Mouse (Mus musculus) adipocyte (in vitro differentiated cells): ENCODE results near the gene Pde2a.
"Not testable (repeated sequence)": the region's sequence is repeated elsewhere in the genome, so short reads cannot be mapped to it uniquely, and the experiment has no call there.

Experiments used
- DNase-seq: peaks from one replicate; pipeline ENCODE4 v3.0.0-alpha.2; 2016; ENCODE audit warnings: low spot score

Gene Pde2a

DNA sequence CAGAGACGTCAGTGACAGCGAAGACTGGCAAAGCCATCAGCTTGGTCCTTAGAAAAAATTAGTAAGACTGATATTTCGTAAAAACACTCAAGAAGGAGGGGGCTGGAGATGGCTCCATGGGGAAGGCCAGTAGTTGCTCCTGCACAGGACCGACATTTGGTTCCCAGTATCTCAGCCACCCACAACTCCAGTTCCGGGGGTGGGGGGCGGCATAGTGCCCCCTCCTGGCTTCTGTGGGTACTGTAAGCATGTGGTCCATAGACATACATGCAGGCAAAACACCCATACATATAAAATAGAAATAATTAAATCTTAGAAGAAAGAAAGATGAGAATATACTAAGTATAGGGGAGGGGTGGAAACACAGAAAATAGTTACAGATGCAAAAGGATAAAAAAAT, 95.0 kb downstream of the Pde2a start:
- no peak for DNase-seq

DNA sequence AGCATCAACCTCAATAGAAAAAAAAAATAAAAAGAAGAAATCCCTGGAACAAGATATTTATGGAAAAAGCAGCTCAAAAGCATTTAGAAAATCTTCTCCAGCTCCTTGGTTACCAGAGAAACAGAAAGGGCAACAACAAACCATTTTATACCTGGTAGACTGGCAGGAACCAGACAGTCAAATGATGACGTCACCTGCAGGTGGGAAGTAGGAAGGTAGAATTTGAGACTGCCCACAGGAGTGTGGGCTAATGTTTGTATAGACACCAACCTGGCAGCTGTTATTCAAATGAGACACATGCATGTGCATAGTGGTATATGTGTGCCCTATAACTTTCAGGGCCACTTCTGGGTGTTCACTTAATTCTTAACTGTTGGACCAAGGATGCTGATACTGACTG, 100.2 kb downstream of the Pde2a start:
- DNase-seq: no peak

DNA sequence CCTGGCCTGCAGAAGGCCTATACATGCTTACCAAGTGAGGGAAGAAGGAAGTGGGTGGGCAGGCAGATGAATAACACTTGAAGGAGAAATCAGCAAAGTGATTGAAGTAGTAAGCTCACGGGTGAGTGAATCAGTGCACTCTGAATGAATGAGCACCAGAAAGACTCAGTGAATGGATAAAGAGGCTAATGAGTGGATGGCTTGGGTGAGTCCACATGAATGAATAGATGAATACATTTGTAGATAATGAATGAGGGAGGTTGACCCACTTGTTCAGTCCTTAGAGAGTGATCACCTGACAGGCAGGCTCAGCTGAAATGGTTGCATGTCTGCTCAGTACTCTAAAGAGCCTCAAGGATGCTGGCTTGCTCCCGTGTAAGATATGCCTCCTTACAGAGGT, 101.7 kb downstream of the Pde2a start:
- no peak for DNase-seq

DNA sequence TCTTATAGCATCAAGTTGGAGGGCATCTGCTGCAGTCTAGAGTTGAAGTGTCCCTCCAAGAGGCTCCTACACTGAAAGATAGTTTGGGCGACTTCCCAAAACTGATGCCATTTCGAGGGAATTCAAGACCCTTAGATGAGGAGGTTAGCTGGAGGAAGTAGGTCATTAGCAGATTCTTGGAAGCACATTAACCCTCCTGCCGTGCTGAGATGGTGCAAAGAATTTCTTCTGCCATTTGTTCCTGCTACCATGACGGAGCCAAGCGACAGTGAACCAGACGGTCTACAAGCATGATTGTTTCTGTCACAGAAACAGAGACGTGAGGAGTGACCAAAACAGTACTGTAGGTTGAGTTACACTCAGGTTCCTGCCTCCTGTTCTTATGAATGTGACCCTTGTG, 105.0 kb downstream of the Pde2a start:
- no peak for DNase-seq

DNA sequence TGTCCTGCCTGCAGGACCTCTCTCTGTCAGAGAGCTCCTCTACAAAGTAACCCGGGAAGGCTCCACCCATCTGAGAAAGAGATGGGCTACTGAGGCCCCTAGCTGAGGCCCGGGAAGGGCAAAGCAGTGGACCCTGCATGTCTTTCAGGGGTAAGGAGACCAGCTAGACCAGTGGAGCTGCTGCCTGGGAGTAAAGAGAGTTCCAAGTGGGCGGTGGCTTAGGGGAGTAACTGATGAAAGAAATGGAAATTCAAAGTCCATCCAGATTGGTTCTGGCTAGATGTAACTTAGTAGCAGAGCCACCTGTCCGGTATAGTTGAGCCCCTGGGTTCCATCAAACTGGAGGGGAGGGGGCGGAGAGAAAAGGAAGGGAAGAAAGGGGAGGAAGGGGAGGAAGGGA, 112.9 kb downstream of the Pde2a start:
- DNase-seq: no peak

DNA sequence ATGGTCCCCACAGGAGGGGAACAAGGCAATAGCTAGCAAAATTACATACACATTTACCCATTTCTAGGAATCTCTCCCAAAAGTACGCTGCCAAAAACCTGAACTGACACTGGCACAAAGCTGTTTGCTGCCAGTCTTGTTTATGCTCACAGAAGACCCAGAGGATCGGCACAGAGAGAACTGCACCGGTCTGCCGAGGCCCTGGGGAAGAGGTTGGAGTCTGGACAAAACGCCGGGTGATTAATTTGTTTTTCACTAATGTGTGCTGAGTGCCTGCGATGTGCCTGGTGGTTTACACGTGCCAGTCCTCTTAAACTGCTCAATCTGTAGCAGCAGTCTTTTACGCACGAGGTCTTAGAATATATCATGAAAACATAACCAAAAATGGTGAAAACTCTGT, 113.6 kb downstream of the Pde2a start:
- DNase-seq: no peak

DNA sequence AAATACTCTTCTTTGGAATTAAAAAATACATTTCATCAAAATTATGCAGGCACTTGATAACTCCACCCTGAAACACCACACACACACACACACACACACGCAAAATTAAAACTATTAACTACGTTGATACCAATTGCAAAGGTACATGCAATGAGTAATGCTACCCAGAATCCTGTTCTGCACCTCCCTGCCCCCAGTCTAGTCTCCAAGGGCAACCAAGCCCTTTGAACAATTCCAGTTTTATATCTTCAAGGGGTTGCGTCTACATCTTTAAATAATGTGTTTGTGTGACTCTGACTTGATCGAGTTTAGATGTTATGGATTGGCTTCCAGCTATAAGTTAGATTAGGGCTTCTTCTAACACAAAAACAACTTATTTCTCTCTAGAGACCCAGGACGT, 114.0 kb downstream of the Pde2a start:
- DNase-seq: no peak

DNA sequence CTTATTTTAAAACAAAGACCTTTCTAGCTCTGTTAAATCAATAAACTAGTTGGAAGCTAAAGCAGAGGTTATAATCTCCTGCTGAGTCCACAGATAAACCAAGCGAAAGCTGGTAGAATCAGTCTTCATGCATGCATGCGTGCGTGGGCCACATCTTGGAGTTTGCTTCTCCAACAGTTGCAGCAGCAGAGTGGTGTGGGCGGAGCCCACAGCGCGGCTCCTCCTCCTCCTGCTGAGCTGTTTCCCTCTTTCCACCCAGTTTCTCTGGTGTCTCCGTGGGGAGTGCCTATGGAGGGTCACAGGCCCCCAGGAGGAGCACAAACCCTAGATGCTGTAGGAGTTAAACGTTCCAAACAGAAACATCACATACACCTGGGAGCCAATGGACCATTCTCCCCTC, 116.0 kb downstream of the Pde2a start:
- no peak for DNase-seq

DNA sequence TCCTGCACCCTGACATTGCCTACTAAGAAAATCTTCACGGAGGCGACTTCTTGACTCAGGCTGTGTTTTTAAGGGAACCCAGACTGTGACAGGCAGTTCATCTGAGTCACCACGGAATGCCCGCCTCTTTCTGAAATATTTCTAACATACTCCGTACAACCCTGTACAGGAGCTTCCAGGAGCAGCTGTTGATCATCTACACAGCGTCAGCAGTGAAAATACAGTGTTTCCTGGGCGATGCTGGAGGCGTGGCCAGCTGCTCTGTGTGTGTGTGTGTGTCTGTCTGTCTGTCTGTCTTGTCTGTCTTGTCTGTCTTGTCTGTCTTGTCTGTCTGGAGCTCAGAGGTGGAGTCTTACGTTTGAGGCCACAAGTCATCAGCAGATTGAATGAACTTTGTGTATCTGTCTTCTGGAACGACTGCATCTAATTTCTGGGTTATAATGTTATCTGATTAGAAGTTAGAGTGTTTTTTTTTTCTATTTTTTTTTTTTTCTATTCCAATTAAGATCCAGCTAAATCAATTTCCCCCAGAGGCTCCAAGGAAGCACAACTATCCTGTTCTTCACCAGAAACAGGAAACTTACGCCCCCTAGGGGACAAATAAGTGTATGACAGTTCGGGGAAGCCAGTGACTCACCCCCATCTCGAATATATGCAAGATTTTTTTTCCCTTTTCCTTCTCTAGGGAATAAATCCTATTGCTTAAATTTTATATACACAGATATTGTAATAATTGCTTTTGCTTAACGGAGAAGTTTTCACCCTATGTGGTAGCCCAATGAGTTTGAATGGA, 116.8 kb downstream of the Pde2a start:
- DNase-seq: peak; percentile 16

DNA sequence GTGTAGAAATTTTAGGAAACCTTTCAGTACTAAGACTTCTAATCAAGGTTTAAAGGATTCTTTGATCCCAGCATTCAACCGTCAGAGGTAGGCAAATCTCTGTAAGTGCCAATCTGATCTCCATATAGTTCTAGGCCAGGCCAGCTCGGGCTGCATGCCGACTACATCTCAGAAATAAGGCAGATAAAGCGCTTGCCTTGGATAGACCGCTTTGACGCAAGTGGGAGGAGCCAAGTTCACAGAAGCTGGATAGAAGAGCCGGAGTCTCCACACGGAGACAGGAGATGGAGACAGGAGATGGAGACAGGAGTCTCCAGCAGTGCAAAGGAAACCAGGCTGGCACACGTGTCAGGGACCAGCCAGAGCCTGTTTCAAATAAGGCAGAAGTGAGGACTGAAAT, 118.3 kb downstream of the Pde2a start:
- DNase-seq: no peak

DNA sequence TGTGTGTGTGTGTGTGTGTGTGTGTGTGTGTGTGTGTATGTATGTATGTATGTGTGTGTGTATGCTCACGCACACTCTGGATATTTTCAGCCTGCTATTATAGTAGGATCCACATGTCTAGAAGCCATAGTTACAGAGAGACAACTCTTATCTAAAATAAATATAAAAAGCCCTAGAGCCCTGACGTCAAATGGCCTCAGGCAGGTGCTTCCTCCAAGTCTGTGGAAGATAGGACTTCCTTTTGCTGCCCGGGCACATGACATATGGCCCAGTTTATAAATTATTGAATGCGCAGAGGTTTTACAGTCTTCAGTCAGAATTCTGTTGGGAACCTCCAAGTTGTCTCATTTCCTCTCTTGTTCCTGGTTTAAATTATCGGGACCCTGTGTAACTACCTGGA, 119.2 kb downstream of the Pde2a start:
- DNase-seq: no peak

DNA sequence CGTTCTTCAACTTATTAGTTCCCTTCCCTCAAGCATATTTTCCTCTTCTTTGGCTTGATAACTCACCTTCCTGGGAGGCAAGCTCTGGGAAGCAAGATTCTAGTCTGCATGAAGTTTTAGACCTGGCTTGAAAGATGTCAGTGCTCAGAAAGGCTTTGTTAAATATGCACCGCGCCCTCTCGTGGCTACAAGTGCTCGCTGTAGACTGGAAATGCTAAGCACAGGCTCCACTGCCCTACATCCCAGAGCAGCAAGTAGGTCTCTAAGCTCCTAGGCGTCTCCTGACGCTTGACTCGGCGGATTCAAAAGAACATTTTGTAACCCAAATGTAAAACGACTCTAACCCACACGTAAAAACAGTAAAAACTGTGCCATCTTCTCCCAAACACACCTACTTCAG, 119.6 kb downstream of the Pde2a start:
- DNase-seq: peak; percentile 54

DNA sequence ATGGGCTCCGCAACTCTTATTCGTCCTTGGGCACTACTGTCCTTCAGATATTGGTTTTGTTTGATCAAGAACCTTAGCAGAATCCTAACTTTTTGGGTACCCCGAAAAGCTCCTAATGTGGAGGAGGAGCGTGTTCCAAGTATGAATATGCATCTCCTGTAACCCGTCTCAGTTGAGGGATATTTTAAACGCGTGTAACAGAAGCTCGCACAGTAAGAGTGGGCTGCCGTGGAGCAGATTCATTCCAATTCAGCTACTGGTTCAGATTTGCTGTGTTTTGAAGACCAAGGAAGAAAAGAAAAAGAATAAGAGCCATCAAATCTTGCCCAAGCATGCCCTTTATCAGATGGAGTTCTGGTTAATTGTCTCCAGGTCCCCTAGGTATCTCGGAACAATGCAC, 120.2 kb downstream of the Pde2a start:
- DNase-seq: no peak

DNA sequence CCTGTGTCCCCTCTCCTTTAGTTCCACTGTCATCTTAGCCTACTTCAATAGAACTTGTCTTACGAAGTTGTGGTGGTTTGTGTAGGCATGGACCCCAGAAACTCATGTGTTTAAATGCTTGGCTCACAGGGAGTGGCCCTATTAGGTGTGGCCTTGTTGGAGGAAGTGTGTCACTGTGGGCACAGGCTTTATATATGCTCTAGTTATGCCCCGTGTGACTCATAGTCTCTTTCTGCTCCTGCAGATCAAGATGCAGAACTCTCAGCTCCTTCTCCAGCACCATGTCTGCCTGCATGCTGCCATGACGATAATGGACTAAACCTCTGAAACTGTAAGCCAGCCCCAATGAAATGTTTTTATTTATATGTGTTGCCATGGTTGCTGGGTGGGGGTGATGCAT, 126.2 kb downstream of the Pde2a start:
- no peak for DNase-seq

DNA sequence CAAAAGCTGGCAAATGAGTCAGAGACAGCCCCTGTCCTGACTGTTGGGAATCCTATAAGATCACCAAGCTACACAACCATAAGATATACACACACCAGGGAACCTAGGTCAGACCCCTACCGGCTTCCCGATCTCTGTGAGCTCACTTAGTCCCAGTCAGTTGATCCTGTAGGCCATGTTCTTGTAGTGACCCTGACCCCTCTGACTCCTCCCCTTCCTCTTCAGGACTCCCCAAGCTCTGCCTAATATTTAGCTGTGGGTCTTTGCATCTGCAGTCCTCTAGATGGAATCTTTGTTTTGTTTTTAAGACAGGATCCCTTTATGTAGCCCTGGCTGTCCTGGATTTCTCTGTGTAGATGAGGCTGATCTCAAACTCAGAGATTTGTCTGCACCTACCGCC, 127.8 kb downstream of the Pde2a start:
- DNase-seq: no peak

DNA sequence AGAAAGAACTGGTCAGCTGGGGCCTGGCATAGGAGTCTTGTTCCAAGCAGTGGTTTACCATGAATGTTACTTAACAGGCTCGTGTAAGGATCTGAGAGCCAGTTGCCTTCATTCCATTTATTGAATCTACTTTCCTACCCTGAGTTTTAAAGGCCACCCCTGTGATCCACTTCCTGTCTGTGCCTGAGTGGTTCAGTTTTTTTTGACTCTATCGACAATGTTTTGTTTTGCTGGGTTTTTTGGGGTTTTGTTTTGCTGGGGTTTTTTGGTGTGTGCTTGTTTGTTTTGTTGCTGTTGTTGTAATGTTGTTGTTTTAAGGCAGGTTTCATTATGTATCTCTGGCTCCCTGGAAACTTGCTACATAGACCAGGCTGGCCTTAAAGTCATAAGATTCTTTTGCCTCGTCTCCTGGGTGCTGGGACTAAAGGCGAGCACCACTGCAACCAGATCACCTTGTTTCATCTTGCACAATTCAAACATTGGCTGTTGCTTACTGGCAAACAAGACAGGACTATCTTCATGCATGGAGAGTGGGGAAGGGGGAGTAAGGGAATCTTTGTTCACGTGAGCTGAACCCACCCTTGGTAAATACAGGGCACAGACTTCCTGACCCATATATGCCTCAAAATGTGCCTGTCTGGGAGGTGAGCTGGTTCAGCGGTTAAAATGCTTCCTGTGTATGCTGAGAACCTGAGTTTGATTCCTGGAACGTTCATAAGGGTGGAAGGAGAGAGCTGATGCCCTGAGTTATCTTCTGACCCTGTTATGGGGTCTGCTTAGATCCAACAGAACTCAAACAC, 129.4 kb downstream of the Pde2a start:
- DNase-seq: no peak

DNA sequence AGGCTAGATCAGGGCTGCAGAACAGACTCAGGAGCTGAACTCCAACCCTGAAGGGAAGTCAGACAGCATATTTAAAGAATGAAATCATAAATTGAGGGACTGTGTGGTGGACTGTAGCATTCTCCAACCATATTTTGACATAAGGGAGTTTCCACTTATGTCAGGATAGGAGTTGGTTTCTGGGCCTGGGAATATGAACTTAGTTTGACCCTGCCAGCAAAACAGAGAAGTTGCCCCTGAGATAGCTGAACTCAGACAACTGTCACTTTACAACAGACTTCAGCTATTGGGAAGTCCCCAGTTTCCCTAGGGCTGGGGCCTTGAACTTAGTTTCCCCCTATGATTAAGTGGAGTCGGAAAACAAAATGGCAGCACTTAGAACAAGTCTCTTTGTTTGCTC, 130.0 kb downstream of the Pde2a start:
- DNase-seq: no peak

DNA sequence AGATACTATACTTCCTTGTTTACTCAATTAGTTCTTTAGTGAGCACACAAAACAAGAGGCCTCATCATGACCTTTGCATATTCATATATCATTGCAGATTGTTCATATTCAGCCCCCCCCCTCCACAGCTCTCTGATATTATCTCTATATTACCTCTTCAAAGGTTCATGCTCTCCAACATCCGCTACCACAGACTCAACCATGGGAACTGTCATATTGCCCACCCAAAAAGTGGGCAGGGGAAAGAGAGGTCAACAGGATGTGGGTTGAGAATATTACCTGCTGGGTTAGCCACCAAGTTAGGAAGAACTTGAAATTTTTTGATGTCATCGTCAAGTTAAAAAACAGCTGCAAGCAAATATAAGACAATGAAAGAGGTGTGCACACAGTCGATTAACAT, 134.0 kb downstream of the Pde2a start:
- DNase-seq: not testable (repeated sequence)

DNA sequence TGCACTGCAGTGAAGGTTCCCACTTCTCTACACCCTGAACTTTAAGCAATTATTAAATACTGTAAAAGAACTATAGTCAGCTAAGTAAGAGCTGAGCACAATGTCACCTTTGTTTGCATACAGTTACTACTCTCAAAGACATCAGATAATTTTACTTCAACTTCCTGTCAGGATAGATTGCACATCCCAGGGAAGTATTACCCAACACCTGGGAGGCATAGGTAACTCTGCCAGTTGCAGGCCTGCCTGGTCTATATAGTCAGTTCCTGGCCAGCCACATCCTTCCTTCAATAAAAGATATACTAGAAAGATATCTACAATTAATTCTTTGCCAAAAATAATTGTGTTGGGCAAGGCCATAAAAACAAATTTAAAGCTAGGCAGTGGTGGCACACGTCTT, 135.9 kb downstream of the Pde2a start:
- DNase-seq: no peak

DNA sequence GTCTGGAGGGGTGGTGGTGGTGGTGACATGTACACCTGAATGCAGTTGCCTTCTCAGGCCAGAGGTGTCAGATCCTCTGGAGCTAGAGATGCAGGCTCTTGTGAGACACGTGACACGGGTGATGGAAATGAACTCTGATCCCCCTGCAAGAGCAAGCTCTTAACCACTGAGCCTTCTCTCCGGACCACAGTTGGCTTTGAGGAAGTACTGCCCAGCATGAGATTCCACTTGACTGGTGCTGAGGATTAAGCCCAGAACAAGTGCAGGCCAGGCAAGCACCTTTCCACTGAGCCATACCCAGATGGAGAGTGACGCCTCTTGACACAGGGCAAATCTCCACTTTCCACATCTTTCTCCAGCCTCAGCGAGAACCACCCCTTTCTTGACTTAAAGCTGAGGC, 137.9 kb downstream of the Pde2a start:
- DNase-seq: not testable (repeated sequence)
